Mouse (Mus musculus): ENCODE results near the gene Ifnar2. TPM values are rescaled to one million over a fixed set of nuclear protein-coding genes. Genes with fewer than 3 reads are reported as not detected.

Ifnar2 gene
- total and polyA plus RNA-seq, 2 experiments: 69.1 to 144 TPM

DNA sequence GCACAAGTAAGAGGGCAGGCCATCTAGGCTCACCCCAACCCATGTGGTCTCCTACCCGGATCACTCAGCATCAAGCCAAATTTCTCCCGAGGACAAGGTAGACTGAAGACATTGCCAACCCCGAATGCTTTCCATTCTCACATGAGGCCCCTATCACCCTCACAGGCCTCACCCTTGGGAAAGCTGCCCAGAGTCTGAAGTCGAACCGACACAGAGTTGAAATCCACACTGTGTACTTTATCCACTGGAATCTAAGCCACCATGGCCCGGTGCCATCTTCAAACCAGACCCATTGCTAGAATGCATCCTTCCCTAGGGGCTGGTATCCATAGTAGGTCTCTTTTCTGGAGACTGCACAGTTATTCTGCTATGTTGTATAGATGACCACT lies 74.9 kb downstream of the Ifnar2 start:
- no peak overlapping the region for H3K4me3 ChIP-seq (ENCODE audit: insufficient read depth, low read depth, low read length)
- peaks cover 21% of the 10 kb centered on the region for H3K4me1 ChIP-seq (ENCODE audit: control insufficient read depth, insufficient read depth, low read length)
- H3K36me3 ChIP-seq (ENCODE audit: control insufficient read depth, insufficient read depth, low read length): no peaks in the 10 kb centered on the region
- peak; percentile 88 for DNase-seq (ENCODE audit: extremely low read depth, low read depth, low spot score)
- no peak for TF ChIP-seq POLR2A (IDR thresholded peaks at IDR 0.05; ENCODE audit: extremely low read depth, insufficient read depth, low read length)
- TF ChIP-seq CTCF (IDR thresholded peaks at IDR 0.05; ENCODE audit: low read depth, low read length): no peak
- no peak overlapping the region; the same call in 1 of the 2 replicates for H3K9ac ChIP-seq (ENCODE audit: low read depth, low read length)
- H3K27ac ChIP-seq (replicated peaks; ENCODE audit: insufficient read depth, low read depth, low read length): peak overlapping the region; percentile 45
- WGBS: 25% methylated on average over 6 of the region's 6 CpGs
- no peaks in the 10 kb centered on the region for H3K27me3 ChIP-seq (ENCODE audit: control insufficient read depth, insufficient read depth, low read length)
- no peaks in the 10 kb centered on the region for H3K79me2 ChIP-seq (ENCODE audit: control insufficient read depth, insufficient read depth, low read length)

DNA sequence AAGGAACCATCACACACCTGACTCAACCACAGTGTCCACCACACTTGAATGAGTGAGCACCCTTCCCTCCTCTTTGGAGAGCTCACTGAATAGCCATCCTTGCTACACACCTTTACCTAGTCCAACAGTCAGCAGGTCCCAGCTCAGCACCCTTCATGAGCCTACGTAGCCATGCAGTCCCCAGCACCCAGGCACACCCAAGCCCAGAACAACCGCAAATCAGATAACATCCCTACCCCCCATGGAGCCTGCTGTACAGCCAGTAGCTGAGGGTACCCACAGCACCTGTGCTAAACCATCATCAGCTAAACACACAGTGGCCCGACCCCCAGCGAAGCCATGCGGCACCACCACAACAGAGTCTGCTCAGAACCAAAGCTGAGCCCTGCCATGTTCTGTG lies 75.5 kb downstream of the Ifnar2 start:
- DNase-seq (ENCODE audit: extremely low read depth, low read depth, low spot score): no peak
- no peaks in the 10 kb centered on the region for H3K79me2 ChIP-seq (ENCODE audit: control insufficient read depth, insufficient read depth, low read length)
- H3K4me1 ChIP-seq (ENCODE audit: control insufficient read depth, insufficient read depth, low read length): peaks cover 24% of the 10 kb centered on the region
- H3K36me3 ChIP-seq (ENCODE audit: control insufficient read depth, insufficient read depth, low read length): no peaks in the 10 kb centered on the region
- H3K27me3 ChIP-seq (ENCODE audit: control insufficient read depth, insufficient read depth, low read length): no peaks in the 10 kb centered on the region
- no peak overlapping the region for H3K4me3 ChIP-seq (ENCODE audit: insufficient read depth, low read depth, low read length)
- TF ChIP-seq POLR2A (IDR thresholded peaks at IDR 0.05; ENCODE audit: extremely low read depth, insufficient read depth, low read length) (no peak), CTCF (IDR thresholded peaks at IDR 0.05; ENCODE audit: low read depth, low read length) (no peak)
- WGBS: 97% methylated on average over 5 of the region's 5 CpGs
- no peak overlapping the region for H3K27ac ChIP-seq (replicated peaks; ENCODE audit: insufficient read depth, low read depth, low read length)
- no peak overlapping the region for H3K9ac ChIP-seq (ENCODE audit: low read depth, low read length)

DNA sequence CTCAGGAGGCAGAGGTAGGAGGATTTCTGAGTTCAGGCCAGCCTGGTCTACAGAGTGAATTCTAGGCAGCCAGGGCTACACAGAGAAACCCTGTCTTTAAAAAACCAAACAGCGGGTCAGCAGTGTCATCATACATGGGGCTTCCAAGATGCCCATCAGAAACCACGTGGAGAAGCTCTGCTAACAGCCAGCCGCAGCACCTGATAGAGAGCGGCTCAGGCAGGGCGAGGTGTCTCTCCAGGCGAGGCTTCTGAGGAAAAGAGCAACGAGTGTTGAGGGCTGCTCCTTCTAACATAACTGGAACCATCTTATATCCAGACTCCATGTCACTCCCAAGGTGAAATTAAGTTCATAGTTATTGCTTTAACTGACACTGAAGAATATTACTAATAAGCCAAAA lies 76.3 kb downstream of the Ifnar2 start:
- Histone ChIP-seq H3K4me3 (ENCODE audit: insufficient read depth, low read depth, low read length) (no peak overlapping the region), H3K27me3 (ENCODE audit: control insufficient read depth, insufficient read depth, low read length) (no peaks in the 10 kb centered on the region), H3K9ac (ENCODE audit: low read depth, low read length) (no peak overlapping the region), H3K36me3 (ENCODE audit: control insufficient read depth, insufficient read depth, low read length) (no peaks in the 10 kb centered on the region), H3K79me2 (ENCODE audit: control insufficient read depth, insufficient read depth, low read length) (no peaks in the 10 kb centered on the region), H3K27ac (replicated peaks; ENCODE audit: insufficient read depth, low read depth, low read length) (no peak overlapping the region), H3K4me1 (ENCODE audit: control insufficient read depth, insufficient read depth, low read length) (peaks cover 24% of the 10 kb centered on the region)
- 94% methylated on average over 7 of the region's 7 CpGs for WGBS
- TF ChIP-seq CTCF (IDR thresholded peaks at IDR 0.05; ENCODE audit: low read depth, low read length): no peak
- TF ChIP-seq POLR2A (IDR thresholded peaks at IDR 0.05; ENCODE audit: extremely low read depth, insufficient read depth, low read length): no peak
- no peak for DNase-seq (ENCODE audit: extremely low read depth, low read depth, low spot score)

DNA sequence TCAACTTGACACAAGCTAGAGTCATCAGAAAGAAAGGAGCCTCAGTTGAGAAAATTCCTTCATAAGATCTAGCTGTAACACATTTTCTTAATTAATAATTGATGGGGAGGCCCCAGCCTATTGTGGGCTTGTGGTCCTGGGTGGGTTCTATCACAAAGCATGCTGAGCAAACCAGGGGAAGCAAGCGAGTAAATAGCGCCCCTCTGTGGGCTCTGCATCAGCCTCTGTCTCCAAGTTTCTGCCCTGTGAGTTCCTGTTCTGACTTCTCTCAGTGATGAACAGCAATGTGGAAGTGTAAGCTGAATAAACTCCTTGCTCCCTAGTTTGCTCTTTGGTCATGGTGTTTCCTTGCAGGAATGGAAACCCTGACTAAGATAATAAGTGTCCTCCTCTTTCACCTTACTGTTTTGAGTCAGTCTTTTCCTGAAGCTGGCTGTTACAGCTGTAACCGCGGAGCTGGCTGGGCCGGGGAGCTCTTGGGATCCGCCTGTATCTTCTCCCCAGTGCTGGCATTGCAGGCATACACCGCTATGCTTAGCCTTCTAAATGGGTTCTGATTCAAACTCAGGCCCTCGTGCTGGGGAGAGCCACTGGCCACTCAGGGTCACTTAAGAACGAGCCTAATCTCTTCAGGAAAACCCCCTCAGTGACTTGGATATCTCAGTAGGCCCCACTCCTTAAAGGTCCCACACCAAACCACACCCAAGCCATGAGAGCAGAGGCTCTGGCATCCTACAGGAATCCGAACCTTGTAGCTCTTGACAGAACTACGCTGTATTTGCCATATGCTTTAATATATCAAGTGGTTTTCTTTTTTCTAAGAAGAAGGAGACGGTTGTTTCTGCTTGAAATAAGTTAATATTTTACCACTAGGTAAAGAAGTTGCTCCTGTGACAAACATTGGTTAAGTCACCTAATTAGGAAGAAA lies 77.8 kb downstream of the Ifnar2 start:
- WGBS: 56% methylated on average over 12 of the region's 12 CpGs
- peak; percentile 37 for DNase-seq (ENCODE audit: extremely low read depth, low read depth, low spot score)
- H3K27me3 ChIP-seq (ENCODE audit: control insufficient read depth, insufficient read depth, low read length): no peaks in the 10 kb centered on the region
- H3K9ac ChIP-seq (ENCODE audit: low read depth, low read length): no peak overlapping the region
- H3K36me3 ChIP-seq (ENCODE audit: control insufficient read depth, insufficient read depth, low read length): no peaks in the 10 kb centered on the region
- no peak for TF ChIP-seq POLR2A (IDR thresholded peaks at IDR 0.05; ENCODE audit: extremely low read depth, insufficient read depth, low read length)
- no peak for TF ChIP-seq CTCF (IDR thresholded peaks at IDR 0.05; ENCODE audit: low read depth, low read length)
- no peaks in the 10 kb centered on the region for H3K79me2 ChIP-seq (ENCODE audit: control insufficient read depth, insufficient read depth, low read length)
- H3K4me1 ChIP-seq (ENCODE audit: control insufficient read depth, insufficient read depth, low read length): peaks cover 24% of the 10 kb centered on the region
- H3K4me3 ChIP-seq (ENCODE audit: insufficient read depth, low read depth, low read length): no peak overlapping the region
- H3K27ac ChIP-seq (replicated peaks; ENCODE audit: insufficient read depth, low read depth, low read length): 0 out of 2 replicates have a peak overlapping the region, but pooled peaks have one; percentile 13

DNA sequence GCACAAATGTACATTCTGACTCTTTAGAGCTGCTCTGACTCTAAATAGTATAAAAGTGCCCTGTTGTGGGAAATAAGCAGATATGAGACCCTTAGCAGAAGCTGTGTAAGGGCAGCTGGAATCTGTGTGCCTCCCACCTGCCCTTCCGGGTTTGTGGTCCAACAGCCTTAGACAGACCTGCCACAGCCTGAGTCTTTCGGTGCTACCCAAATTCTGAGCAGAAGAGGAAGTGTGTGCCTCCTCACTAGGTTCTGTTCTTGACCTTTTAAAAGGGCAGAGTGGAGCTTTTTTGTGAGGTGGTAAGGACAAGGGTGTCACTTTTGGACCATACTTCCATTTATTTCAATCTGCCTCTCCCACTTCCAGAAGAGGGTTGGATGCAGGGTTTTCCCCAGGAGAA lies 79.4 kb downstream of the Ifnar2 start:
- H3K27me3 ChIP-seq (ENCODE audit: control insufficient read depth, insufficient read depth, low read length): no peaks in the 10 kb centered on the region
- H3K9ac ChIP-seq (ENCODE audit: low read depth, low read length): no peak overlapping the region
- no peak for TF ChIP-seq CTCF (IDR thresholded peaks at IDR 0.05; ENCODE audit: low read depth, low read length)
- TF ChIP-seq POLR2A (IDR thresholded peaks at IDR 0.05; ENCODE audit: extremely low read depth, insufficient read depth, low read length): no peak
- H3K27ac ChIP-seq (replicated peaks; ENCODE audit: insufficient read depth, low read depth, low read length): peak overlapping the region; percentile 42
- H3K4me1 ChIP-seq (ENCODE audit: control insufficient read depth, insufficient read depth, low read length): peaks cover 22% of the 10 kb centered on the region
- no peaks in the 10 kb centered on the region for H3K79me2 ChIP-seq (ENCODE audit: control insufficient read depth, insufficient read depth, low read length)
- no peak overlapping the region for H3K4me3 ChIP-seq (ENCODE audit: insufficient read depth, low read depth, low read length)
- WGBS: 79% methylated on average over 2 of the region's 2 CpGs
- H3K36me3 ChIP-seq (ENCODE audit: control insufficient read depth, insufficient read depth, low read length): no peaks in the 10 kb centered on the region
- DNase-seq (ENCODE audit: extremely low read depth, low read depth, low spot score): no peak

DNA sequence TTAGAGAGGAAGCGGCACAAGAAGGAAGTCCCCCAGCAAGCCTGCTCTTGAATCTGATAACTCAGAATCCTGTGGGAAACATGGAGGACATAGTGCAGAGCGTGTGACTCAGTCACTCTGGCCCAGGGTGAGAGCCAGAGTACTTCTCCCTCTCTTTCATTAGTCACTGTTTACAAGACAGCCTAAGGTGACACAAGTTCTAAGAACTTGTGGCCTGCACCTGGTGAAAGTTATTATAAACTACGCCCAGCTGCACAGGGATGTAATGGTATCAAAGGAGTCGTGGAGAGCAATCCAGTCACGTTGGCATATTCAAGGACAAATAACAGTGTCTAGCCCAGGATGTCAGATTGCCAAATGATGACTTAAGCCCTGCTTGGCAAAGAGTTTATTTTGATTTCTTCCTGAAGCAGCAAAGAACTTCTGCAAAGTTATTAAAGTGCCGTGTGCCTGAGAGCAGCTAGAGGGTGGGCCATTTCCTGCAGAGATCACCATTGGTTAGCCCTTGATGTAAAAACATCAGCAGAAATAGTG lies 79.8 kb downstream of the Ifnar2 start:
- H3K79me2 ChIP-seq (ENCODE audit: control insufficient read depth, insufficient read depth, low read length): no peaks in the 10 kb centered on the region
- H3K27ac ChIP-seq (replicated peaks; ENCODE audit: insufficient read depth, low read depth, low read length): peak overlapping the region; percentile 42
- no peak overlapping the region for H3K9ac ChIP-seq (ENCODE audit: low read depth, low read length)
- 16% methylated on average over 6 of the region's 6 CpGs for WGBS
- H3K4me3 ChIP-seq (ENCODE audit: insufficient read depth, low read depth, low read length): no peak overlapping the region
- TF ChIP-seq POLR2A (IDR thresholded peaks at IDR 0.05; ENCODE audit: extremely low read depth, insufficient read depth, low read length): no peak
- TF ChIP-seq CTCF (IDR thresholded peaks at IDR 0.05; ENCODE audit: low read depth, low read length): peak; percentile 12; the same call in 1 of the 2 replicates
- DNase-seq (ENCODE audit: extremely low read depth, low read depth, low spot score): peak; percentile 94
- H3K4me1 ChIP-seq (ENCODE audit: control insufficient read depth, insufficient read depth, low read length): peaks cover 18% of the 10 kb centered on the region
- H3K27me3 ChIP-seq (ENCODE audit: control insufficient read depth, insufficient read depth, low read length): no peaks in the 10 kb centered on the region
- H3K36me3 ChIP-seq (ENCODE audit: control insufficient read depth, insufficient read depth, low read length): no peaks in the 10 kb centered on the region

Other genes starting within 250 kb of the Ifnar2 start
- gene Olig2, start 147.3 kb upstream of the Ifnar2 start, total RNA-seq (2014; rRNA removed): not detected in 2 replicates
- gene Olig2, start 147.3 kb upstream of the Ifnar2 start, polyA plus RNA-seq (2012; rRNA removed): not detected in 2 replicates
- gene Olig1, start 103.0 kb upstream of the Ifnar2 start, total RNA-seq (2014; rRNA removed): 0.34 and 0.55 TPM in 2 replicates
- gene Olig1, start 103.0 kb upstream of the Ifnar2 start, polyA plus RNA-seq (2012; rRNA removed): 2.1 and 2.4 TPM in 2 replicates
- gene Gm21970, start 18.9 kb downstream of the Ifnar2 start, total RNA-seq (2014; rRNA removed): 0.83 TPM in 1 of 2 replicates, not detected in the other
- not detected in 2 replicates for gene Gm21970, start 18.9 kb downstream of the Ifnar2 start, polyA plus RNA-seq (2012; rRNA removed)
- gene Il10rb, start 33.4 kb downstream of the Ifnar2 start, total RNA-seq (2014; rRNA removed): 7.3 and 9.5 TPM in 2 replicates
- gene Il10rb, start 33.4 kb downstream of the Ifnar2 start, polyA plus RNA-seq (2012; rRNA removed): 5.0 and 5.1 TPM in 2 replicates
- 26.4 and 28.3 TPM in 2 replicates for gene Ifnar1, start 112.5 kb downstream of the Ifnar2 start, total RNA-seq (2014; rRNA removed)
- gene Ifnar1, start 112.5 kb downstream of the Ifnar2 start, polyA plus RNA-seq (2012; rRNA removed): 11.9 and 14.0 TPM in 2 replicates
- 8.2 and 10.4 TPM in 2 replicates for gene Ifngr2, start 174.3 kb downstream of the Ifnar2 start, total RNA-seq (2014; rRNA removed)
- 7.3 TPM in 2 replicates for gene Ifngr2, start 174.3 kb downstream of the Ifnar2 start, polyA plus RNA-seq (2012; rRNA removed)
- gene Tmem50b, start 225.0 kb downstream of the Ifnar2 start, total RNA-seq (2014; rRNA removed): 3.0 and 3.4 TPM in 2 replicates
- gene Tmem50b, start 225.0 kb downstream of the Ifnar2 start, polyA plus RNA-seq (2012; rRNA removed): 4.9 and 6.2 TPM in 2 replicates
- 8.9 and 11.3 TPM in 2 replicates for gene Dnajc28, start 246.2 kb downstream of the Ifnar2 start, total RNA-seq (2014; rRNA removed)
- gene Dnajc28, start 246.2 kb downstream of the Ifnar2 start, polyA plus RNA-seq (2012; rRNA removed): 1.9 and 2.2 TPM in 2 replicates

Measured in liver, adult 2 months (tissue).